Mouse (Mus musculus) CH12.LX (cell line): ENCODE data around the gene Fam234b.

ENCODE experiments used
- MAFK ChIP-seq: IDR thresholded peaks from 2 replicates; pipeline ENCODE4 v1.6.1; 2011; ENCODE audit warnings: low read length, improper control_type of control experiment; ENCODE audit not compliant: insufficient replicate concordance
- POLR2A ChIP-seq: IDR thresholded peaks from 2 replicates; pipeline ENCODE4 v1.6.1; 2011; ENCODE audit warnings: low read depth, mild to moderate bottlenecking, improper control_type of control experiment, low read length
- SMC3 ChIP-seq: IDR thresholded peaks from 2 replicates; pipeline ENCODE4 v1.6.1; 2011; ENCODE audit warnings: low read depth, low read length, improper control_type of control experiment

GRCm38 (mm10) chr6:135194907-135195306 lies 2.9 kb upstream of the Fam234b start:
- TF ChIP-seq MAFK (no peak), POLR2A (no peak), SMC3 (no peak)
